Mouse (Mus musculus): ENCODE results near the gene Sprr2a2.
"Not testable (repeated sequence)": the region's sequence is repeated elsewhere in the genome, so short reads cannot be mapped to it uniquely, and the experiment has no call there.

Gene Sprr2a2

GRCm38 (mm10) chr3:92248494-92248893, 32.8 kb downstream of the Sprr2a2 start:
- H3K36me3 ChIP-seq (ENCODE audit: control insufficient read depth, insufficient read depth, low read length, poor library complexity, severe bottlenecking); DNase-seq (ENCODE audit: low read depth, low spot score); H3K27me3 ChIP-seq (ENCODE audit: control insufficient read depth, insufficient read depth, low read length, poor library complexity, severe bottlenecking): not testable (repeated sequence)

GRCm38 (mm10) chr3:92250450-92250849, 34.7 kb downstream of the Sprr2a2 start:
- not testable (repeated sequence) for H3K36me3 ChIP-seq (ENCODE audit: control insufficient read depth, insufficient read depth, low read length, poor library complexity, severe bottlenecking); H3K27me3 ChIP-seq (ENCODE audit: control insufficient read depth, insufficient read depth, low read length, poor library complexity, severe bottlenecking); DNase-seq (ENCODE audit: low read depth, low spot score)

- not testable (repeated sequence) for DNase-seq (ENCODE audit: low read depth, low spot score); H3K27me3 ChIP-seq (ENCODE audit: control insufficient read depth, insufficient read depth, low read length, poor library complexity, severe bottlenecking); H3K36me3 ChIP-seq (ENCODE audit: control insufficient read depth, insufficient read depth, low read length, poor library complexity, severe bottlenecking)
Measured at GRCm38 (mm10) chr3:92253860-92254259, 38.1 kb downstream of the Sprr2a2 start.

- DNase-seq (ENCODE audit: low read depth, low spot score); H3K36me3 ChIP-seq (ENCODE audit: control insufficient read depth, insufficient read depth, low read length, poor library complexity, severe bottlenecking); H3K27me3 ChIP-seq (ENCODE audit: control insufficient read depth, insufficient read depth, low read length, poor library complexity, severe bottlenecking): not testable (repeated sequence)
Measured at GRCm38 (mm10) chr3:92258526-92258925, 42.8 kb downstream of the Sprr2a2 start.

- DNase-seq (ENCODE audit: low read depth, low spot score); H3K27me3 ChIP-seq (ENCODE audit: control insufficient read depth, insufficient read depth, low read length, poor library complexity, severe bottlenecking); H3K36me3 ChIP-seq (ENCODE audit: control insufficient read depth, insufficient read depth, low read length, poor library complexity, severe bottlenecking): not testable (repeated sequence)
Measured at GRCm38 (mm10) chr3:92263462-92263861, 47.7 kb downstream of the Sprr2a2 start.

GRCm38 (mm10) chr3:92271414-92271985, 55.8 kb downstream of the Sprr2a2 start:
- H3K27me3 ChIP-seq (ENCODE audit: control insufficient read depth, insufficient read depth, low read length, poor library complexity, severe bottlenecking); DNase-seq (ENCODE audit: low read depth, low spot score); H3K36me3 ChIP-seq (ENCODE audit: control insufficient read depth, insufficient read depth, low read length, poor library complexity, severe bottlenecking): not testable (repeated sequence)

GRCm38 (mm10) chr3:92273504-92273903, 57.8 kb downstream of the Sprr2a2 start:
- not testable (repeated sequence) for DNase-seq (ENCODE audit: low read depth, low spot score); H3K27me3 ChIP-seq (ENCODE audit: control insufficient read depth, insufficient read depth, low read length, poor library complexity, severe bottlenecking); H3K36me3 ChIP-seq (ENCODE audit: control insufficient read depth, insufficient read depth, low read length, poor library complexity, severe bottlenecking)

GRCm38 (mm10) chr3:92274018-92274417, 58.3 kb downstream of the Sprr2a2 start:
- not testable (repeated sequence) for H3K27me3 ChIP-seq (ENCODE audit: control insufficient read depth, insufficient read depth, low read length, poor library complexity, severe bottlenecking); H3K36me3 ChIP-seq (ENCODE audit: control insufficient read depth, insufficient read depth, low read length, poor library complexity, severe bottlenecking); DNase-seq (ENCODE audit: low read depth, low spot score)

- DNase-seq (ENCODE audit: low read depth, low spot score); H3K27me3 ChIP-seq (ENCODE audit: control insufficient read depth, insufficient read depth, low read length, poor library complexity, severe bottlenecking); H3K36me3 ChIP-seq (ENCODE audit: control insufficient read depth, insufficient read depth, low read length, poor library complexity, severe bottlenecking): not testable (repeated sequence)
Measured at GRCm38 (mm10) chr3:92279663-92280062, 63.9 kb downstream of the Sprr2a2 start.

GRCm38 (mm10) chr3:92280963-92281606, 65.4 kb downstream of the Sprr2a2 start:
- not testable (repeated sequence) for DNase-seq (ENCODE audit: low read depth, low spot score); H3K36me3 ChIP-seq (ENCODE audit: control insufficient read depth, insufficient read depth, low read length, poor library complexity, severe bottlenecking); H3K27me3 ChIP-seq (ENCODE audit: control insufficient read depth, insufficient read depth, low read length, poor library complexity, severe bottlenecking)

- not testable (repeated sequence) for H3K27me3 ChIP-seq (ENCODE audit: control insufficient read depth, insufficient read depth, low read length, poor library complexity, severe bottlenecking)
Measured at GRCm38 (mm10) chr3:92285101-92285500, 69.4 kb downstream of the Sprr2a2 start, which contains the start of gene Sprr2a3. Sprr2a3 (plus strand) TSS chr3:92285417.

GRCm38 (mm10) chr3:92288489-92288888, 72.8 kb downstream of the Sprr2a2 start:
- not testable (repeated sequence) for H3K36me3 ChIP-seq (ENCODE audit: control insufficient read depth, insufficient read depth, low read length, poor library complexity, severe bottlenecking); H3K27me3 ChIP-seq (ENCODE audit: control insufficient read depth, insufficient read depth, low read length, poor library complexity, severe bottlenecking); DNase-seq (ENCODE audit: low read depth, low spot score)

More at GRCm38 (mm10) chr3:92285101-92285500, 69.4 kb downstream of the Sprr2a2 start, which contains the start of gene Sprr2a3:
- not testable (repeated sequence) for DNase-seq (ENCODE audit: low read depth, low spot score); H3K36me3 ChIP-seq (ENCODE audit: control insufficient read depth, insufficient read depth, low read length, poor library complexity, severe bottlenecking)

All from splenic B cell, adult 2 months (primary cell).